Mouse (Mus musculus): ENCODE results near the gene 4930578G10Rik. TPM values are rescaled to one million over a fixed set of nuclear protein-coding genes. Genes with fewer than 3 reads are reported as not detected.
A peak's percentile ranks its signal among the peaks of the same experiment; 100 is the strongest.

4930578G10Rik gene
- polyA plus RNA-seq, 1 experiment from 2014 or later = 1.4 TPM

GRCm38 (mm10) chr4:42870748-42871147 lies 135.4 kb downstream of the 4930578G10Rik start:
- no peak overlapping the region for H3K4me2 ChIP-seq (ENCODE audit: low read depth, low read length)
- no peaks in the 10 kb centered on the region for H3K4me1 ChIP-seq (ENCODE audit: control insufficient read depth, insufficient read depth, low read length)
- no peak for ATAC-seq (ENCODE audit: low read depth)

GRCm38 (mm10) chr4:42872151-42872550 lies 136.8 kb downstream of the 4930578G10Rik start:
- 98% methylated on average over 7 of the region's 7 CpGs for WGBS

More at GRCm38 (mm10) chr4:42870748-42871147, 135.4 kb downstream of the 4930578G10Rik start:
- Histone ChIP-seq H3K27me3 (ENCODE audit: control insufficient read depth, insufficient read depth, low read length) (no peaks in the 10 kb centered on the region), H3K27ac (ENCODE audit: low read depth, low read length) (no peak overlapping the region), H3K9ac (replicated peaks; ENCODE audit: low read depth, low read length) (no peak overlapping the region), H3K9me3 (ENCODE audit: control insufficient read depth, low read length) (no peaks in the 10 kb centered on the region), H3K36me3 (ENCODE audit: control insufficient read depth, insufficient read depth, low read length) (no peaks in the 10 kb centered on the region), H3K4me3 (ENCODE audit: low read depth, low read length) (no peak overlapping the region)
- WGBS = 85% methylated on average over 5 of the region's 5 CpGs

DNA sequence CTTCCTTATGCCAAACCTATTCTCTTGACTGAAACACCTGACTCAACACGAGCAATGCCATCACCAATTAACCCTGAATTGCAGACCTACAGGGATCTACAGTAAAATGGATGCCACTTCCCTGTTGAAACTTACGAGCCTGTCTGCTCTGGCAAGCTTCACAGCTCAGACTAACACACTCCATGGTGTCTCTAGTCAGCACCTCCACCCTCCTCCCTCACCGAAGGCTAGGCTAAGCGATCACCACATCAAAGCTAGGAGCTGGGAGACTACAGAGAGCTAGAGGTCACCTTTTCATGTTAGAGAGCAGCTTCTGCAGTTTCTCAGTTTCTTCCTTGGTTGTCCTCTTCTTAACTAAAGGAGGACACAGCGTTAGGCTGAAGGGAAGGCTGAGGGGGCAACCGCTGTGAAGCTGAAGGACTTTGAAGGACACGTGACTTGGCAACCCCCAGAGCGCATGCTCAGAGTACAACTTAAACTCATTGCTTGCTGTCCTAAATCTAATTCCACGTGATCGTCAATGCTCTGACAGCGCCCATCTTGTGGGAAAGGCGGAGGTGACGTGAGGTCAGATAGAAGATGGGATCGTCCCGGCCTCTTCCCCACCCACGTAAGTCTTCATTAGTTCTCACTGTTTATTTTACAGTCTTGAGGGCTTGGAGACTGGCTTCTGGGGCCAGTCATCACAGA lies 137.5 kb downstream of the 4930578G10Rik start:
- H3K27ac ChIP-seq (ENCODE audit: low read depth, low read length) = no peak overlapping the region
- no peak for ATAC-seq (ENCODE audit: low read depth)
- no peaks in the 10 kb centered on the region for H3K4me1 ChIP-seq (ENCODE audit: control insufficient read depth, insufficient read depth, low read length)
- H3K4me3 ChIP-seq (ENCODE audit: low read depth, low read length) = no peak overlapping the region
- WGBS = 87% methylated on average over 16 of the region's 16 CpGs
- H3K4me2 ChIP-seq (ENCODE audit: low read depth, low read length) = no peak overlapping the region
- no peaks in the 10 kb centered on the region for H3K27me3 ChIP-seq (ENCODE audit: control insufficient read depth, insufficient read depth, low read length)
- no peaks in the 10 kb centered on the region for H3K36me3 ChIP-seq (ENCODE audit: control insufficient read depth, insufficient read depth, low read length)
- H3K9ac ChIP-seq (replicated peaks; ENCODE audit: low read depth, low read length) = no peak overlapping the region
- H3K9me3 ChIP-seq (ENCODE audit: control insufficient read depth, low read length) = no peaks in the 10 kb centered on the region

More at GRCm38 (mm10) chr4:42872151-42872550, 136.8 kb downstream of the 4930578G10Rik start:
- no peak for ATAC-seq (ENCODE audit: low read depth)
- H3K4me1 ChIP-seq (ENCODE audit: control insufficient read depth, insufficient read depth, low read length) = no peaks in the 10 kb centered on the region
- no peak overlapping the region for H3K9ac ChIP-seq (replicated peaks; ENCODE audit: low read depth, low read length)
- no peaks in the 10 kb centered on the region for H3K36me3 ChIP-seq (ENCODE audit: control insufficient read depth, insufficient read depth, low read length)
- no peaks in the 10 kb centered on the region for H3K27me3 ChIP-seq (ENCODE audit: control insufficient read depth, insufficient read depth, low read length)
- H3K9me3 ChIP-seq (ENCODE audit: control insufficient read depth, low read length) = no peaks in the 10 kb centered on the region
- no peak overlapping the region for H3K4me3 ChIP-seq (ENCODE audit: low read depth, low read length)
- no peak overlapping the region for H3K4me2 ChIP-seq (ENCODE audit: low read depth, low read length)
- H3K27ac ChIP-seq (ENCODE audit: low read depth, low read length) = no peak overlapping the region

DNA sequence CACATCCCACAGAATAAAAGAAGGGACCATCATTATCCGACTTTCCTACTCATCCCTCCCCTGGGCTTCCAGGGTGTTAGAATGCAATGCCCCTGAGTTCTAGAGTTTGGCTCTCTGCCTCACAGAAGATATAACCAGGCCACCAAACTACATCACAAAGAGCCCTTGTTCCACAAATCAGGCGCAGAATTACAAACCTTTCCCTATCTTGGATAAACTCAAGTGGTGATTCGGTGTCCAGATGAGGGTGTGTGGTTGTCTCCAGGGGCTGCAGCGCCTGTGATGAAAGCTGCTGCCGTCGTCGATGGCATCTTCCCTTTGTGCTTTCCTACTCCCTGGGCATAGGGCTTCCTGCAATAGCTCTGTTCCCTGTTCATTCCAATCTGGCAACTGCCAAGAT lies 138.8 kb downstream of the 4930578G10Rik start, which contains the start of gene Fam205c:
TSS of gene Fam205c (minus strand) at position 101 of the 400 bp plus-strand sequence.
- 72% methylated on average over 7 of the region's 7 CpGs for WGBS
- no peak for ATAC-seq (ENCODE audit: low read depth)

GRCm38 (mm10) chr4:42876586-42877291 lies 141.4 kb downstream of the 4930578G10Rik start:
- H3K27ac ChIP-seq (ENCODE audit: low read depth, low read length) = no peak overlapping the region
- H3K9ac ChIP-seq (replicated peaks; ENCODE audit: low read depth, low read length) = no peak overlapping the region
- no peak overlapping the region for H3K4me2 ChIP-seq (ENCODE audit: low read depth, low read length)
- no peaks in the 10 kb centered on the region for H3K36me3 ChIP-seq (ENCODE audit: control insufficient read depth, insufficient read depth, low read length)
- no peaks in the 10 kb centered on the region for H3K9me3 ChIP-seq (ENCODE audit: control insufficient read depth, low read length)
- no peaks in the 10 kb centered on the region for H3K27me3 ChIP-seq (ENCODE audit: control insufficient read depth, insufficient read depth, low read length)
- no peak overlapping the region for H3K4me3 ChIP-seq (ENCODE audit: low read depth, low read length)
- no peaks in the 10 kb centered on the region for H3K4me1 ChIP-seq (ENCODE audit: control insufficient read depth, insufficient read depth, low read length)
- ATAC-seq (ENCODE audit: low read depth) = peak; percentile 90
- 39% methylated on average over 5 of the region's 5 CpGs for WGBS

More for the DNA sequence above, 138.8 kb downstream of the 4930578G10Rik start, which contains the start of gene Fam205c:
- no peak within 1 kb of the TSS for H3K27ac ChIP-seq (ENCODE audit: low read depth, low read length)
- H3K4me2 ChIP-seq (ENCODE audit: low read depth, low read length) = no peak within 1 kb of the TSS
- no peaks in the 10 kb centered on the region for H3K9me3 ChIP-seq (ENCODE audit: control insufficient read depth, low read length)
- no peak within 1 kb of the TSS for H3K9ac ChIP-seq (replicated peaks; ENCODE audit: low read depth, low read length)
- H3K4me1 ChIP-seq (ENCODE audit: control insufficient read depth, insufficient read depth, low read length) = no peaks in the 10 kb centered on the region
- no peaks in the 10 kb centered on the region for H3K27me3 ChIP-seq (ENCODE audit: control insufficient read depth, insufficient read depth, low read length)
- no peaks in the 10 kb centered on the region for H3K36me3 ChIP-seq (ENCODE audit: control insufficient read depth, insufficient read depth, low read length)
- no peak within 1 kb of the TSS for H3K4me3 ChIP-seq (ENCODE audit: low read depth, low read length)

DNA sequence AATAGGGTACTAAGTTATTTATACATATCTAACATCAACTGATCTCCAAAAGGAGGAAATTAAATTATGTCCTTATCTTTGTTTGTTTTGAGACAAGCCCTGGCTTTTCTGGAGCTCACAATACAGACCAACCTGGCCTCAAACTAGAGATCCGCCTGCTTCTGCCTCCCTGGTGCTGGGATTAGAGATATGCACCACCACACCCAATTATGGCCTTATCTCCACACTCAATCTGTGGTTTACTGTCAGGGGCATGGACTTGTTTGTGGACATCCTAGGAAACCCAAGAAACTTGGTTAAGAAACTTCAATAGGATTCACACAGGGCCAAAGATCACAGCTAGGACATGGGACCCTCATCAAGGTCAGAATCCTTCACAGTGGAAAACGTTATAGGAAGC lies 142.3 kb downstream of the 4930578G10Rik start:
- Histone ChIP-seq H3K27ac (ENCODE audit: low read depth, low read length) (no peak overlapping the region), H3K27me3 (ENCODE audit: control insufficient read depth, insufficient read depth, low read length) (no peaks in the 10 kb centered on the region), H3K9me3 (ENCODE audit: control insufficient read depth, low read length) (no peaks in the 10 kb centered on the region), H3K36me3 (ENCODE audit: control insufficient read depth, insufficient read depth, low read length) (no peaks in the 10 kb centered on the region), H3K4me2 (ENCODE audit: low read depth, low read length) (no peak overlapping the region), H3K9ac (replicated peaks; ENCODE audit: low read depth, low read length) (no peak overlapping the region), H3K4me1 (ENCODE audit: control insufficient read depth, insufficient read depth, low read length) (no peaks in the 10 kb centered on the region), H3K4me3 (ENCODE audit: low read depth, low read length) (no peak overlapping the region)
- whole genome bisulfite sequencing = 84% methylated on average over 2 of the region's 2 CpGs
- no peak for ATAC-seq (ENCODE audit: low read depth)

- no peaks in the 10 kb centered on the region for H3K9me3 ChIP-seq (ENCODE audit: control insufficient read depth, low read length)
- H3K9ac ChIP-seq (replicated peaks; ENCODE audit: low read depth, low read length) = no peak overlapping the region
- no peaks in the 10 kb centered on the region for H3K27me3 ChIP-seq (ENCODE audit: control insufficient read depth, insufficient read depth, low read length)
- H3K27ac ChIP-seq (ENCODE audit: low read depth, low read length) = 0 out of 2 replicates have a peak overlapping the region, but pooled peaks have one; percentile 16
- H3K36me3 ChIP-seq (ENCODE audit: control insufficient read depth, insufficient read depth, low read length) = no peaks in the 10 kb centered on the region
- WGBS = 82% methylated on average over 16 of the region's 16 CpGs
- H3K4me2 ChIP-seq (ENCODE audit: low read depth, low read length) = no peak overlapping the region
- ATAC-seq (ENCODE audit: low read depth) = no peak
- H3K4me1 ChIP-seq (ENCODE audit: control insufficient read depth, insufficient read depth, low read length) = no peaks in the 10 kb centered on the region
- H3K4me3 ChIP-seq (ENCODE audit: low read depth, low read length) = no peak overlapping the region
Observed at GRCm38 (mm10) chr4:42879829-42880676, 144.7 kb downstream of the 4930578G10Rik start.

- 53% methylated on average over 1 of the region's 1 CpGs for WGBS
- Histone ChIP-seq H3K27ac (ENCODE audit: low read depth, low read length) (no peak overlapping the region), H3K27me3 (ENCODE audit: control insufficient read depth, insufficient read depth, low read length) (no peaks in the 10 kb centered on the region), H3K4me1 (ENCODE audit: control insufficient read depth, insufficient read depth, low read length) (no peaks in the 10 kb centered on the region), H3K9me3 (ENCODE audit: control insufficient read depth, low read length) (no peaks in the 10 kb centered on the region), H3K36me3 (ENCODE audit: control insufficient read depth, insufficient read depth, low read length) (no peaks in the 10 kb centered on the region), H3K4me2 (ENCODE audit: low read depth, low read length) (no peak overlapping the region), H3K9ac (replicated peaks; ENCODE audit: low read depth, low read length) (no peak overlapping the region), H3K4me3 (ENCODE audit: low read depth, low read length) (no peak overlapping the region)
- ATAC-seq (ENCODE audit: low read depth) = no peak
Observed at GRCm38 (mm10) chr4:42880677-42880948, 145.3 kb downstream of the 4930578G10Rik start.
